Mouse (Mus musculus) cerebellum, postnatal 10 days (tissue): ENCODE data around the gene Il10.

ENCODE experiments used
- DNase-seq, 2 experiments: peaks; one replicate each; pipeline ENCODE4 v3.0.0; 2021; ENCODE audit warnings: mixed read lengths in 2 of 2

Gene Il10

DNA sequence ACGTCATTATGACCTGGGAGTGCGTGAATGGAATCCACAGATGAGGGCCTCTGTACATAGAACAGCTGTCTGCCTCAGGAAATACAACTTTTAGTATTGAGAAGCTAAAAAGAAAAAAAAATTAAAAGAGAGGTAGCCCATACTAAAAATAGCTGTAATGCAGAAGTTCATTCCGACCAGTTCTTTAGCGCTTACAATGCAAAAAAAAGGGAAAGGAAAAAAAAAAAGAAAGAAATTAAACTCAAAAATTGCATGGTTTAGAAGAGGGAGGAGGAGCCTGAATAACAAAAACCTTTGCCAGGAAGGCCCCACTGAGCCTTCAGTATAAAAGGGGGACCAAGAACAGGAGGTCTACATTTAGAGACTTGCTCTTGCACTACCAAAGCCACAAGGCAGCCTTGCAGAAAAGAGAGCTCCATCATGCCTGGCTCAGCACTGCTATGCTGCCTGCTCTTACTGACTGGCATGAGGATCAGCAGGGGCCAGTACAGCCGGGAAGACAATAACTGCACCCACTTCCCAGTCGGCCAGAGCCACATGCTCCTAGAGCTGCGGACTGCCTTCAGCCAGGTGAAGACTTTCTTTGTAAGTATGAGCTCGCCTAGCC lies at the start of gene Il10:
TSS of gene Il10 (plus strand) at position 354 of the 607 bp plus-strand sequence.
- no peak for DNase-seq

DNA sequence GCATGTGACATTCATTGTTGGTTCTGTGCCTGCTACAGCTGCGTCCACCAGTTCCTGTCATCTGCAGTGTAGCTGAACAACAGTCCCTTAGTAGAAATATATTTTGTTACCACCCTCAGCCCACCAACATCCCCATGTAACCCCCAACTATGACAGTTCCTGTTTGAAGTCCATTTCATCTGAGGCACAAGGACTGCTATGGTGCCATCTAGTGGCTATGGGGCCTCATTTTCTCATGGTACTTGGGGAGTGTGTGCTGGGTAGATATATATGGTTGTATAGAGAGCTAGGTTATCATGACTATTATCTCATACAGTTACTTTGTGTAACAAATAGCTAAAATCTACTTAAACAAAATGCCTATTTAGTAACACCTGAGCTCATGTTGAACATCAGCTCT lies 40.2 kb upstream of the Il10 start:
- peak; percentile 77 to 79 for DNase-seq

DNA sequence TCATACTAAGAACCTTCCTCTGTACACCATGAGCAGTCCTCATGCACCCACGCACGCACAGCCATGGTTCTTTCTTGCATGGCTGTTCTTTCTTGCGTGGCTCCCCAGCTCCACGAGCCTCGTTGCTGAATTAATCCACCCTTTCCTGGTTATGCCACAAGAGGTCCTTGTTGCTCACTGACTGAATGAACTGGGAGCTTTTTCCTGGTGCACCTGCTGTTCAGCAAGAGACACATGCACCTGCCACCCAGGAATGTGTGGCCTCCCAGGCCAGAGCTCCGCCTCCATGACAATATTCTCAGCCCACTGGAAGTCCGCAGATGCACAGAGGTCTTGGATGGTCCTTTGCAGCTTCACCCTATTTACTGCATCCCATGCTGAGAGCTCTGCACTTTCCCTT lies 35.2 kb upstream of the Il10 start:
- DNase-seq, result peak; percentile 17 to 25

DNA sequence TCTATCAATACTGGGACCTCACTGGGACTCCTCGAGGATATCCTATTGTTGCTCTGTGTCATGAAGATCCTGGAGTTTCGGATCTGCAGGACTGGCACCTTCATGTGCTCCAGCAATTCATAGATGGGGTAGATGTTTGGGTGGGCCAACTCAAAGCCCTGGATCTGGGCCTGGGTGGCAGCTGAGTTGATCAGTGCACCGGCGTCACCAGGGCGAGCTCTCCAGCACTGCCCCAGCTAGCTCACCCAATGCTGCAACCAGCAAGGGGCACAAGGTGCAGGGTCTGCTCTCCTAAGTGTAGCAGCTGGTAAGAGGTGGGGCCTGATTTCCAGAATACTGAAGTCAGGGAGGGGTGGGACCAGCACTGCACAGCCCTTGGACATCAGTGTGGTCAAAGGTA lies 32.6 kb upstream of the Il10 start:
- DNase-seq, result no peak

DNA sequence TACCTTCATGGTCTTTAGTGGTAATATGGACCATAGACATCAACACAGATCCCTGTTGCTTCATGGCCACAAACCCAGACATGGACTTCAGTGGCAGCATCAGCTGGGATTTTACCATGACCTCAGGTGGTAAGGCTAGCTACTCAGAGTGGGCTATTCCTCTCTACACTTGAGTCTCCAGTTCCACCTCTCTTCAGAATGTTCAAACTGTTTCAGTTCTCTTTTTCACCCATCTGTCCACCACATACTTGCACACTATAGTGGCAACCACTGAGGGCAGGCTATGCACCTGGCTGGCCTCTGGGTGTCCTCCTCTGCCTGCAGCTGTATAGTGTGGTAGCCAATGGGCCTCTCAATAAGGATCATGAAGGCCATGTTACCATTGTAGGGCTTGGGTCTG lies 32.2 kb upstream of the Il10 start:
- no peak for DNase-seq

DNA sequence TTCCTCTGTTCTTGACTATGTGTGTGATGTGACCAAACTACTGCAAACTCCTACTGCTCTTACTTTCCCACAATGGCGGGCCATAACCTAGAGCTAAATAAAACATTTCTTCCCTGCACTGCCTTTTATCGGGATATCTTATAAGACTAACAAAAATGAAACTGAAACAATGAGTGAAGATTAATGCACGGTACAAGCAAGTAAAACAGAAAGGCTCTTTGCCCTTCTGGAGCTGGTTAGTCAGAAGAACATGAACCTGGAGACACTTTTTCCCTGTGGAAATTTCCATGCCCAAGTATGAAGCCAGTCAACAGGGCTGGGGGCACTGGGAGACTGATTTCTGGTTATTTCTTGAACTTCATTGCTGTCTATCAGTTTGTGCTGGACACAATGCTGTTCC lies 30.3 kb upstream of the Il10 start:
- no peak for DNase-seq

DNA sequence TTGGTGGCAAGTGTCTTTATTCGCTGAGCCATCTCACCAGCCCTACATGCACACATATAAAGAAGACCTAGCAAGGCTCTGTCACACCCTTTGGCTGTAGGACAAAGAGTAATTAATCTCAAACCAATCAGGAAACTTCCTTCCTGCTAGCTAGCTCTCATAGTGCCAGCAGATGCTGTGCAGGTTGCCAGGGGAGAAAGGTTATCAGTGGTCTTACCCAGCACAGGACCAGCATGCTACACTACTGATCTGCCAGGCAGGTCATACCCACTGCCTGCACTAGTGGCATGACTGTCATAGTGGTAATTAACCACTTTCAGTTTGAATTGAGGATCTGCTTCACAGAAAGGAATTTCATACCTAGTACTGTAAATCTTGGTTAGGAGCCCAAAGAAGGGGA lies 29.2 kb upstream of the Il10 start:
- DNase-seq, result no peak

DNA sequence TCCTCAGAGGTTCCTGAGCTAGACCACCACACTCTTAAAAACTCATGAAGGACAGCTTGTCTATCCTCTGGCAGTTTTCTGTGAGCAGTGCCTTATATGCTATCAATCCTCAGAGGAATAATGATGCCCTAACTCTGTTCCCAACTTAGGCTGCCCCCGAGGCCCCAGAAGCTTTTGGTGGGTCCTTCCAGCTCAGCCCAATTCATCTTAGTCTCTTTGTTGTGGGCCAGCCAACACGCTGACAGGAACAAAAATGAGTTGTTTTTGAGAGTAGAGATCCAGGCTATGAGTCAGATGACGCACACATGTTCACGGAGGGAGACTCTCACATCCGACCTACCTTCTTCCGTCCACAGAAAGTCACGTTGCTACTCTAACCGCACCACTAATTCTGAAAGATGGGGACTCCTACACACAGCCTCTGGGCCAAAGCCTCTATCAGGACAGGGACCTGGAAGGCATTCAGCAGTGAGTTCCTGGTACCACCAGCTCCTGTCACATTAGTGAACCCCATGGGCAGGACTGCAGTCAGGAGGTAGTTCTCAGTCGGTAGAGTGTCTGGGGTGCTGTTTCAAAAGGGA lies 26.0 kb upstream of the Il10 start:
- no peak for DNase-seq

DNA sequence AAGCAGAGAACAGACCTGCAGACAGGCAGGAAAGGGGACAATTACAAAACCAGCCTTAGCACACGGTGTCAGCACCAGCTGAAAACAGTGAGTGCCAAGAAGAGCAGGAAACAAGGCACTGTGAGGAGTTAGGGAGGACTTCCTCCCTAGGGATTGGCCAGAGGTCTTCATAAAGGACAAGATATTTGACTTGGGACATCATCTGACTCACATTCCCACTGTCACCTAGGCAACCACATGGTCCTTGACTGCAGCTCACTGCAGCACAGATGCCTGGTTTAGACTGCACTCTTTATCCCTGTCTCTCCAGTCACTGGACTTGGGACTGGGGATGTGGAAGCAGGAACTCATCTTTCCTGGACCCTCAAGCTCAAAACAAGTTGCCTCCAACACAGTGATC lies 24.1 kb upstream of the Il10 start:
- no peak for DNase-seq

DNA sequence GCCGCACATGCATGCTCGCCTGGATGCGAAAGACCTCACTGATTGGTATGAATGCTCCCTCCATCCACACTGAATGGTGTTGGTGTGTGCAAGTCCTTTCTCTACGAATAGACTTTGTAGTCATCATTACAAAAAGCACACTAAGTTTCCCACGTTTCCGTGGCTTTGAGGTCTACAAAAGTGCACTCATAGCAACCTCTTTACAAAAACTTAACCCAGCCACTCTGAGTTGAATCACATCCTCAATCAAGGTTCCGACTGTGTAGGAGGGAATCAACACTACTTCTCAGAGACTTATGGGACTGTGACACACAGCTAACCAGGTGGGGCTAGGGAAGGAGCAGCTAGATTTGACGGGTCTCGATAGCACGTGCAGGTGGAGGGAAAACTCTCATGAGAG lies 23.3 kb upstream of the Il10 start:
- DNase-seq, result no peak

DNA sequence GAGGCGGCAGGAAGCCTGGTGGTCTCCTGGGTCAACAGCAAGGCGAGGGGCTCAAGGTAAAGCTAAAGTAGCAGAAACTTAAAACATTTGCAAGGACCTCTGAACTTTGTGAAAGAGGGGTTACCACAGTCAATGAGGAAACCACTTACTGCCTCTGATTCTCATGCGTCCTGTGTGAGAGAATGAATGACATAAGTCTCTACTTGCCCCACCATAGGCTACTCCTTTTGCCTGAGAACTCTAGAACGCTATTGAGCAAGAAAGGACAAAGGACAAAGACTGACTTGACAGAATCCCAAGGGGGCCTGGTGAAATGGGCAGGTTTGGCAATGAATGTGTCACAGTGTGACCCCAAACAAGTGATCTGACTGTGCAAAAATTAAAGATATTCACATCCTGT lies 22.2 kb upstream of the Il10 start:
- DNase-seq, result no peak

DNA sequence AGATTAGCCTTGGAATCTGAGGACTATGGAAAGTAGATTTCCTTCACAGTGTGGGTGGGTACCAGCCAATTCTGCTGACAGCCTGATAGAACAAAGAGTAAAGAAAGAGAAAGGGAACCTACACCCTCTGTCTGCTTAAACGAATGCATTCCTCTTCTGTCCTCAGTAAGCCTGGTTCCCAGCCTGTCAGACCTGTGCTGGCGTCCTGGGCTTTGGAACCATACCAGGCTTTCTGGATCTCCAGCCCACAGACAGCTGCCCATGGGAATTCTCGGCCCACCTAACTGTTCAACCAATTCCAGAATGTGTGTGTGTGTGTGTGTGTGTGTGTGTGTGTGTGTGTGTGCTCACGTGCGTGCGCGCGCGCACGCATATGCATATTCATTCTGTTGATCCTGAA lies 21.3 kb upstream of the Il10 start:
- DNase-seq, result no peak

DNA sequence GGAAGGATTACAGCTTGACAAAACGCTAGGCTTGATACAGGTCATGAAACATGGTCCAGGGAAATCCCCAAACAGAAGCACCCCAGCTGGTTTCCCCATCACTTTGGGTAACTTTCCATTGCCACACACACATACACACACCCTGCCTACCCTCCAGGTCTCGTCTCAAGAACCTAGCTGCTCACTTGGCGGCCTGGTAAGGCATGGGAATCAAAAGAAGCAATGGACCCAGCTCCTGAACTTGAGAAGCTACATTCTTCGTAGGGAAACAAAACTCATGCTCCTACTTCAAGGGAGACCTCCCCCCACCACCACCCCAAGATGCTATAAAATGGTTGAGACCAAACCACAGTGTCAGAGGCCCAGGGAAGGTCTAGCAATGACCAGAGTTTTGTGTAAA lies 19.9 kb upstream of the Il10 start:
- no peak for DNase-seq

DNA sequence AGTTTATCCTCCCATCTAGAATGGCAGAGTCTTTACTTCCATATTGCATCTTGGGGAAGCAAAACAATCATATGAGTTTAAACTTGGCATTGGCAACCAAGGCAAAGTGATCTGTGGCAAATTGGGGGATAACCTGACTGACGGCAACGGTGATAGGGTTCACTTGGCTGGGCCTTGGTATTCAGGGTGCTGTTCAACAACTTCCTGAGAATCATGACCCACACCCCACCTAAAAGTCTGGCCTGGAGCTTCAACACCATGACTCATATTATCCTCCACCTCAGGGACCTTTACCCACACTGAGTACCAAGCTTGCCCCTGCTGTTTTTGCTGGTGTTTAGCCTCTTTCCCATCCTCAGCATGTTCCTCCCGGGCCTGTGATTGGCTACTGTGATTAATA lies 19.3 kb upstream of the Il10 start:
- DNase-seq, result no peak

DNA sequence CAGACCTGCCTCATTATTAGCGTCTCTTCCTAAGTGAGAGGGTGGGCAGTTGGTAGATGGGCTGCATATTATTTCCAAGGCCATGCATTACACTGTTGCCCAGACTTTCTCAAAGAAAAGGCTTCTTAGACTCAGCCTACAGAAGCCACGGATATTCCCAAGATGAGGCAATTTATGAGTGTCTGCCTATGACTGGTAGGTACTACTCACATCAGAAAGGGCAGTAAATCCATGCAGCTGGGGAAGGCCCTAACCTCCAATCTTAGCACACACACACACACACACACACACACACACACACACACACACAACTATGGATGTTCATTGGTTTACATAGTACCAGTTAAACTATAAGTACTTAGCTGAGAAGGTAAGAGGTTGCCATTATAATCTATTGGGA lies 17.1 kb upstream of the Il10 start:
- no peak for DNase-seq

DNA sequence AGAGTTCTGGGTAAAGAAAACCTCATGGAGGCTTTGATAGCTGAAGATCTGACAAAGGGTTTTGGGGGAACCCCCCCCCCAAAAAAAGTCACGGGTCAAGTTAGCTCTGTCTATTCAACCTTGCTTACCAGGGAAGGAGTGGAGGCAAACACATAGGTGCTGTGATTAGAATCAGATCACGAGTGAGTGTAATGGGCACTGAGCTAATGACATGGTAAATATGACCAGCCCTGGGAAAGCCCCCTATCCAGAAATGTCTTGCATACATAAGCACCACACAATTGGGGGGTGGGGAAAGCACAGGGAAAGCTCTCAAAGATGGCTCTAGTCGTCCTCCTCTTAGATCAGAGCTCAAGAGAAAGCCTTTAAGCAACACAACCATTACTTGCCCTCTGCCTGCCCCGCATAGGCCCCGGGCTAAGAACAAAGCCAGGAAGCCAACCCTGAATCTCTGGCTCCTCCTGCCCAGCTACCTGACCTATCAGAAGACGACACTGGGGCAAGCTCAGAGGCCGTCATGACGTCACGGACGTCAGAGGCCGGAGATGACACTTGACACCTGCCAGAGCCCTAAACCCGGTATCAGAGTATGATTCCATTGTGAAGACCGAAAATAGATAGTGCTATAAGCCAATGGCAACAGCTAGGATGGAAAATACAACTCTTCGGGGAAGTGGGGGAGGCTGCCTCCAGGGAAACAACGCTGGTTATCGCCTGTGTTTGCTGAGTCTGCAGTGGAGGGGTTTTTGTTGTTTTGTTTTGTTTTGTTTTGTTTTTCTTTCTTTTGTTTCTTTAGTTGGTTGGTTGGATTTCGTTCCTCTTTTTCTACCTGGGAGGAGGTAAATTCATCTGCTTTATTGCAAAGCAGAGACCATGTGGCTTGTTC lies 16.4 kb upstream of the Il10 start:
- no peak for DNase-seq

DNA sequence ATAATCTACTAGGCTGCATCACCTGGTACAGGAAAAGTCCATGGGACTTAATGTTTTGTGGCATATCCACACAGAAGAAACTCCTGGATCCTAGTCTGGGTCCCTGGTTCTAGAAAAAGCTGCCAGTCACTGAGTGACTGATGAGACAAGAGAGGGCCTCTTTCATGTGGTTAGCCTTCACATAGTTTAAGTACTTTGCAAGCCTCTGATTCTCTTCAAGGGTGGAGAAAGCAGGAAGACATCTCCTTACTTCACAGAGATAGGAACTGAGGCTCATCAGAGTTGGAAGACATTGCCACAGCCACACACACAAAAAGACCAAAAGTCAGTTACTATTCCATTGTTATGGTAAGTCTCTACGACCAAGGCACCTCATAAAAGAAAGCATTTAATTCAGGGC lies 13.6 kb upstream of the Il10 start:
- no peak for DNase-seq

DNA sequence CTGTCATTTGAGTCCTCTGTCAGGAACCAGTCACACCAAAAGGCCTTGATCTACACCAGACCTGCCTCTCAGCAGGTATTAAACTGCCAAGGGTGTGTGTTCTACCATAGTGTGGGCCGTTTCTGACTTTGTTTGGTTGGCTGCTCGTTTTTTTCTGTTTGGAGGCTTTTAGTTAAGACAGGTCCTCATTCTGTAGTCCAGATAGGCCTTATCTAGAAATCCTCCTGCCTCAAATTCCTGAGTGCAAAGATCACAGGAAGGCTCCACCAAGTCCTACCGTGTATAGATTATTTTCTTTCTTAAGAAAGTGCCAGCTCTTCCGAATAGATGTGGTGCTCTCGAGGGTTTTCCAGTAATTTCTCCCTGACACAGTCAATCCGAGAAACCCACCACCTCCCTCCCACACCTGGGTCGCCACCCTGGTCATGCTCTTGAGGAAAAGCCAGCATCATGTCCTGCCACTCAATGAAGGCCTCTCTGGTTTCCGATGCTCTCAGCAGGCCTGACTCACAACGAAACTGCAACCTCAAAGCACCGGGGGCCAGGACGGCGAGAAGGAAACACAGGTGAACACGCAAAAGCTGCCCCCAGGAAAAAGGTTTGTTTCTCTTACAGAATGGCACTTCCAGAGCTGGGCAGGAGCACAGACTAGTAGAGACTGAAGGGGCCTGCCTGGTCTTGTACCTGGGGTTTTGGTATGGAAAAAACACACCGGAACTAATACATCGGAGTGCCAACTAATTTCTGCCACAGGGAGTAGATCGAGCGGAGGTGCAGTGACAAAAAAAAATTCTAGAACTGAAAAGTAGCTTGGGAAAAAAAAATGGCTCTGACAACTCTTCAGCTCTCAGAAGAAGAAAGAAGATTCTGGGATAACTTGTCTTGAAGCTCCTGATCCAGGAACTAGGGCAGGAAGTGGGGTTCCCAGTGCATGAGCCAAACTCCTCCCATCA lies 9.2 kb upstream of the Il10 start:
- DNase-seq, result no peak

DNA sequence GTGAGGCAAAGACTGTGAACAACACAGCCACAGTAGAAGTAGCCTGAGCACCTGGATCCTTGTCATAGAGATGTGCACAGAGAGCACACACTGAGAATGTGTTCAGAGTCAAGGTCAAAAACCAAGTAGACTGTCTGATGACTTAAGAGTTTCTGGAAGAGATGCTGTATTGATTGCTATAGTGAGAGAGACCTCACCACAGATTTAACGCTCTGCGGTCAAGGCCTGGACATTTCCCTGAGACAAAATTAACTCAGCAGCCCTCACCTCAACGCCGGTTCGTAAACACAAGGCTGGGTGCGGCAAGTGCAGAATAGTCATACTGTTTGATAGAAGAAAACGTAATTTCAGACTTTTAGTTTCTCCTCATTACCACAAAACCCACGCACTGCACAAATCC lies 7.2 kb upstream of the Il10 start:
- no peak for DNase-seq

DNA sequence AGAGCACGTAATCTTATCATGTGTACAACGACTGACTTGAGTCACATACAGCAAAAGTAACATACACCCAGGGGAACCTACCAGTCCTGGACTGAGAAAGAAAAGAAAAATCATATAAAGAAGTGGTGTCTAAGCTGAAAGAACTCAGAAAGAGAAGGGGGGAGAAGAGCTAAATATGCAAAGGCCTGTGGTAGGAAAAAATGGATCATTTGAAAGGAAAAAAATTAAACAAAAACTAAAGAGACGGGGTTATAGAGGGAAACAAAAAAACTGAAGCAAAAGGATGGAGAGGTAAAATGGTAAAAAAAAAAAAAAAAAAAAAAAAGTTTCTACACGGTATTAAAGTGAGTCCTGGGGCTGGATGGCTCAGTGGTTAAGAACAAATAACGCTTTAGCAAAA lies 5.7 kb upstream of the Il10 start:
- DNase-seq, result no peak

DNA sequence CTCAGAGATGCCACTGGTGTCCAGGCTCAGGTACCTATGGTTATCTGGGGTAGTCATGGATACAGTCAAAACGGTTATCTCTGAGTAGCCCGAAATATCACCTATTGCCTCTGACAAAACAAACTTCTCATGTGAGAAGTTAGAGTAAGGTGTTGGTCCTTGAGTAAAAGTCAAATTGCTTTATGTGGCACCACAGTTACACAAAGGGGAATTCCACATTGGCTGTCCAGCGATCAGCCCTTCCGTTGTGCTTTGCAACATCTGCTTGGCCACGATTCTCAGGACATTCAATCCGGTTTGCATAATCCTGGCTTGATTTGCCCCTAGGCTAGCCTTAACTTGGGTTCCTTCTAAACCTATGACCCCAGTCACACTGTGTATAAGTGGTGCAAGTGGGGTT lies 4.4 kb upstream of the Il10 start:
- DNase-seq, result no peak

DNA sequence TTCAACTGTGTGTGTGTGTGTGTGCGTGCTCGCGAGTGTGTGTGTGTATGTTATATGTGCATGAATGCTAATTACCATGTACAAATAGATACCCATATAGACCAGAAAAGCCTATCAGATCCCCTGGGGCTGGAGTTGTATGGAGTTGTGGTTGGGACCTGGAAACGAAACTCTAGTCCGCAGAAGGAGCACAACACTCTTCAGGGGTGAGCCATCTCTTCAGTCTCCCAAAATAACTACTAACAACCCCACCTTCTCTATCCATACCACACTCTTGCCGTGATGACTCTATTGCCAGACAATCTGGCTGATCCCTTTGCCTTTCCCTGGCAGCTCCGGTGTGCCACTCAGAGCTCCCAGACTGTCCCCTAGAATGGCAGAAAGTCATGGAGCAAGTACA lies 3.8 kb upstream of the Il10 start:
- no peak for DNase-seq
